Mouse (Mus musculus): ENCODE results near the gene Cct8. TPM values are rescaled to one million over a fixed set of nuclear protein-coding genes. Genes with fewer than 3 reads are reported as not detected.

The Cct8 gene
- polyA plus RNA-seq, 2 experiments from 2014 or later = 381 to 398 TPM

DNA sequence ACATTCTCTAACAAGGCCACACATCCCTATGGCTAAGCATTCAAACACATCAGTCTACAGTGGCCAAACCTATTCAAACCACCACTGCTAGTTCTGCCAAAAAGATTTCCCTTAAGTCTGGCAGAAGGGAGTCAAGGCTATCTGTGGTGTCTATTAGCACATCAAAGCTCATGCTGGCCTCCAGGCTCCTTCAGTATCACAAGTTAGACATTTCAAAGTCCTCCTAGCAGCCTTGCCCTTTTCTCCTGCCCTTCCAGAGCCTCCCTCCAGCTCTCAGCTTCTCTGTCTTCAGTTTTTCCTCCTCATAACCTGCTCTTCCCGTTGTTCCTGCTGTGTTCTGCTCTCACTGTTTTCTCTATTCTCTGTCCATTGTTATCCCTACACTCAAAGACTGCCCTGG lies 51.6 kb downstream of the Cct8 start:
- no peak for ATAC-seq

DNA sequence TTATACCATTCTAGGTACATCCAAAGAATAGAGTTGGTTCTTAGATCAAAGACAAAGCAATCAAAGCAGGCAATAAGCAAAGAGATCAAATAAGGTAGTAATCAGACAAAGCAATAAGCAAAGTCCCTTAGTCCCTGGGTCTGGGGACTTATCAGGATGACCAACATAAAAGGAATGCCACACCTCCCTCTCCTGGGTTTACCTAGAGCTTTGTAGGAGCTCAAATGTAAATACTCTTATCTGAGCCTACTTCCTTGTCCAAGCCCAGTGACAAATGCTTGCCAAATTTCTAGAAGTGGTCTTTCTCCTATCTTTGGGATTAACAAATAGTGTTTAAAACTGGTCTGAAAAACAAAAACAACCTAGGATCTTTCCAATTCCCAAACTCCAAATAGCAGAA lies 52.4 kb downstream of the Cct8 start:
- ATAC-seq = no peak

GRCm38 (mm10) chr16:87442291-87442690 lies 53.4 kb downstream of the Cct8 start:
- no peak for ATAC-seq

DNA sequence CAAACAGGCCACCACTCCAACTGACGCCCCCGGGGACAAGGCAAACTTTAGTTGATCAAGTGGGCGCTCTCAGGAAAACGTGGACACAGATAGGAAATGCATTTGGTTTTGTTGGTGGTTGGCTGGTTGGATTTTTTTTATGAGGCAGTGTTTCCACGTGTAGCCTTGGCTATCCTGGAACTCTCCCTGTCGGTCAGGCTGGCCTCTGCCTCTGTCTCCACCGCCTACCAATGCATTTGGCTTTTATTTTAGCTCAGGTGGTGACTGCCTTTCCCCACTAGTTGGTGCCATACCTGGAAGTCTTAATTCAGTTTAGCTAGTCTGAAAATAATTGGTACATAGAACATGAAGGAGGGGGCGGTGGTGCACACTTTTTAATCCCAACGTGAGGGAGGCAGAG lies 54.6 kb downstream of the Cct8 start:
- peak; percentile 42 for ATAC-seq

GRCm38 (mm10) chr16:87440184-87440686 lies 55.4 kb downstream of the Cct8 start, which contains the start of gene Rwdd2b:
TSS of gene Rwdd2b (minus strand) at chr16:87440573.
- ATAC-seq = peak; percentile 98

DNA sequence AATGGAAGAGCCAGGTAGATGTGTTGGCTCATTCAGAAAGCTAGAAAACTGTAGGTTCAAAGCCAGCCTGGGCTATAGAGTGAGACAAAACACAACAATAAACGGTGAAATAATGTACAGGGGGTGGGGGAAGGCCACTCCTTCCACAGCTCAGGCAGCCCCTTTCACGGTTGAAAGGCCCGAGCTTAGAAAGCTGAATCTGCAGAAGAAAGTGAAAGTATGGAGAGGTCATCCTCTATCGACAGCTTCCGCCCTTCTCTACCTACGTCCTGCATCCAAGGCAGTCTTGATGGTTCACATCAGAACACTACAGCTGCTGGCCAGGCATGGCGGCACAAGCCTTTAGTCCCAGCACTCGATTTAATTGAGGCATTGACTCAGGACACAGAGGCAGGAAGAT lies 57.0 kb downstream of the Cct8 start:
- ATAC-seq = no peak

- ATAC-seq = no peak
Observed at GRCm38 (mm10) chr16:87437096-87437495, 58.6 kb downstream of the Cct8 start.

DNA sequence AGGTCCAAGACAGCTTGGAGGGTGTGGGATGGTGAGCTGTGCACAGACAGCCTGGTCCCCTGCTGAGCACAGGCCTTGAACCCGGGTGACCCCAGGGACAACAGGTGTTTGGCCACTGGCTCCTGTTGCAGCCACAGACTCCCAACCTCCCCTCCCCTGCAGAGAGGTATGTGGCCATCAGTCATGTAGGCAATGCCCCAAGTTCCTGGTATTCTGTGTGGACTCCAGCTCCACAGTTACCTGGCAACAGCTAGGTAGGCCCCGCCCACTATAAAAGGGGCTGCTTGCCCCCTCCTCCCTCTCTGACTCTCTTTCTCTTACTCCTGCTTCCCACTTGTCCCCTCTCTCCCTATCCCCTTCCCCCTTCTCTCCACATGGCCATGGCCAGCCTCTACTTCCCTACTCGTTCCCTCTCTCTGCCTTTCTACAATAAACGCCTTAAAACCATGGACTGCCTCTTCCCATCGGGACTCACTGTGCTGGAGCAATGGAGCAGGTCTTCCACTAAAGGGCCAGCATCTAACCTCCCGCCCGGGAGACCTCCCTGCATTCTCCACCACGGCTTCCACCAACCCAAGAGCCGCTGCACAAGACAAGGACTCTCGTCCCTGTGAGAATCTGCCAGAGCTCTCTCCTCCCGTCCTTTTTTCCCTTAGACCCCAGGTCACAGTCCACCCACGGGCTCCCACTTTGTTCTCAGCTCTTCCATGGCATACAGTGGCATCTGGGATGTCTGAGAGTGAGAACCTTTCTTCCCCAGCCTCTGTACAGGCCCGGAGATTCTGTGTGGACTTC lies 60.1 kb downstream of the Cct8 start:
- ATAC-seq = no peak

DNA sequence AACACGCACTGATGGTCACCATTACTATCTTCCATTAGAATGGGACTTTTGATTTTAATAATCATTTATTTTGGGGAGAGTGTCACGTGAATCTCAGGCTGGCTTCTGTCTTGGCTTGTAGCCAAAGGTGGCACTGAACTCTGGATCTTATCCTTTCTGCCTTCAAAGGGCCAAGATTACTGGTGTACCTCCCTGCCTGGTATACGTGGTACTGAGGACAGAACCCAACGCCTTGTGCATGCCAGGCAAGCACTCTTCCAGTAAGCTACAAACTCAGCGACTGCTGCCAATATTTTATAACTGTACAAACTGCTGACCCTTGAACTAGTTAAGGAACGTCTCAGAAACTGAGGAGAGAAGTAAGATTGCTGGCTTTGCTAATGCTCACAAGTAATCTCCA lies 60.7 kb downstream of the Cct8 start:
- no peak for ATAC-seq

DNA sequence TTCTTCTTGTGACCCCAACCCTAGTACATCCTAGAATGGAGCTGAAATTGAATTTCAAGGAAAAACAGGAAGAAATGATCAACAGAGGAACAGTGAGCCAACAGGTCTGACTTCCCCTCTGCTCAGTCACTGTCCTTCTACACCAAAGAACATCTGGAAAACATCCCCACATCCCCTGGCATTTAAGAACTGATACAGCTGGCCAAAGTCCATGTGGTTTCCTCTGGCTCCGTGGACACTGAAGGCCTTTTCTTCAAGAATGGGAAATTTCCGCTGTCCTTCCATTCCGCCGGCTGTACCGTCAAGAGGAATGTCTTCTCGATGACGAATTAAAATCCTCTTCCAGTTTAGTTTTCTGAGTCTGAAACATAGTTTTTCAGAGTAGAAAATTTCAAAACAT lies 61.4 kb downstream of the Cct8 start:
- no peak for ATAC-seq

Other genes starting within 250 kb of the Cct8 start
- gene N6amt1, start 141.7 kb downstream of the Cct8 start, polyA plus RNA-seq (2017; shearing (Covaris generic)) = 10 to 100 TPM; 19.8 to 21.9 TPM
- gene Ltn1, start 63.3 kb downstream of the Cct8 start, polyA plus RNA-seq (2017; shearing (Covaris generic)) = 10 to 100 TPM; 24.3 to 48.5 TPM
- gene Rwdd2b, start 55.3 kb downstream of the Cct8 start, polyA plus RNA-seq (2017; shearing (Covaris generic)) = 10 to 100 TPM in 1 of 2 experiments, 1 to 10 TPM in 1; 9.2 to 12.8 TPM
- gene Usp16, start 41.2 kb downstream of the Cct8 start, polyA plus RNA-seq (2017; shearing (Covaris generic)) = 10 to 100 TPM; 37.1 to 61.1 TPM
- gene Map3k7cl, start 57.5 kb upstream of the Cct8 start, polyA plus RNA-seq (2017; shearing (Covaris generic)) = not detected
- gene Bach1, start 203.1 kb upstream of the Cct8 start, polyA plus RNA-seq (2017; shearing (Covaris generic)) = 1 to 10 TPM; 3.4 to 3.9 TPM

Data from CD4-positive, CD25-positive, alpha-beta regulatory T cell, adult 4 months (primary cell).